Mouse (Mus musculus) olfactory bulb, adult 2 months (tissue): Measurements from ENCODE around the gene Neil3. TPM values are rescaled to one million over a fixed set of nuclear protein-coding genes. Genes with fewer than 3 reads are reported as not detected.

Source experiments
- H3K27ac ChIP-seq: fragments of 200-500 bp; 2 replicates; pipeline ENCODE4 v1.5.1; 2012; ENCODE audit warnings: low read depth, low read length; ENCODE audit not compliant: insufficient read depth
- H3K4me1 ChIP-seq: fragments of 200-500 bp; 2 replicates; pipeline ENCODE4 v1.6.1; 2012; ENCODE audit warnings: low read length; ENCODE audit not compliant: control insufficient read depth, insufficient read depth
- H3K4me3 ChIP-seq: fragments of 200-500 bp; 2 replicates; pipeline ENCODE4 v1.5.1; 2012; ENCODE audit warnings: mild to moderate bottlenecking, low read depth, low read length, moderate library complexity; ENCODE audit not compliant: insufficient read depth
- CTCF ChIP-seq: fragments of 200-500 bp; IDR thresholded peaks from 2 replicates; pipeline ENCODE4 v1.5.1; 2012; ENCODE audit warnings: low read depth, mild to moderate bottlenecking, low read length, moderate library complexity; ENCODE audit not compliant: insufficient read depth
- POLR2A ChIP-seq: fragments of 200-500 bp; IDR thresholded peaks from 2 replicates; pipeline ENCODE4 v1.6.1; 2012; ENCODE audit warnings: mild to moderate bottlenecking, low read depth, low read length, moderate library complexity; ENCODE audit not compliant: insufficient read depth
- WGBS: fragments of 180-500 bp; shearing (Covaris S2); methylation state at CpG from one replicate; pipeline ENCODE4 v1.1.7; 2018; 5-methylcytosine and 5-hydroxymethylcytosine counted together
- polyA plus RNA-seq: library from polyadenylated mRNA; stranded (reverse); fragments of >200 nt; gene quantifications from 2 replicates; pipeline ENCODE4 v1.2.4, GENCODE M21; 2012; ENCODE audit warnings: low replicate concordance; ENCODE audit not compliant: missing spikeins, insufficient read depth, insufficient read length

Neil3 gene
- polyA plus RNA-seq, 1 experiment: not detected

- no peak overlapping the region for H3K27ac ChIP-seq
- H3K4me1 ChIP-seq: no peaks in the 10 kb centered on the region
- TF ChIP-seq CTCF (no peak), POLR2A (no peak)
- 98% methylated on average over 7 of the region's 7 CpGs for WGBS
- H3K4me3 ChIP-seq: no peak overlapping the region
Observed at GRCm38 (mm10) chr8:53613577-53614287, 25.1 kb downstream of the Neil3 start.

GRCm38 (mm10) chr8:53612297-53612696 lies 26.6 kb downstream of the Neil3 start:
- Histone ChIP-seq H3K4me1 (no peaks in the 10 kb centered on the region), H3K27ac (no peak overlapping the region), H3K4me3 (no peak overlapping the region)
- no peak for TF ChIP-seq CTCF
- TF ChIP-seq POLR2A: no peak
- 80% methylated on average over 7 of the region's 7 CpGs for WGBS

- Histone ChIP-seq H3K27ac (no peak overlapping the region), H3K4me1 (no peaks in the 10 kb centered on the region), H3K4me3 (no peak overlapping the region)
- TF ChIP-seq CTCF (no peak), POLR2A (no peak)
- WGBS: 66% methylated on average over 3 of the region's 3 CpGs
Observed at GRCm38 (mm10) chr8:53607040-53607439, 31.8 kb downstream of the Neil3 start.

DNA sequence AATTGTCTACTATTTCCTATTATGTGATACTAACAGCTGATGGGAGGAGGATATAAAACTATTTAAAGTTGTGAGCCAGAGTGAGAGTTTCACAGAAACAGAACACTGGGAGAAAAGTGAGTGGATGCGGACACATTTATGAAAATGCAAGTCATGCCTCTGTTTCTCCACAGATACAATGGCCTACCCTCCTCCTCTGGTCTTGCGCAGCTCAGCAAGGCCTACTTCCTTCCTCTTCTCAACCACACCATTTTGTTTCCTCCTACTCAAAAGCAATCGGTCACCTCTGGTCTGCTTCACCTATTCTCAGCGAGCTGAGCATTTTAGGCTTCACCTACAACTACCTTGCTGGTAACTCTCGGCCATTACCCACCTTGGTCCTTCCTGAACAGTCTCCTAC lies 34.0 kb downstream of the Neil3 start:
- Histone ChIP-seq H3K4me3 (no peak overlapping the region), H3K27ac (no peak overlapping the region), H3K4me1 (0 out of 2 replicates have a peak, but pooled peaks cover 2% of the 10 kb centered on the region)
- TF ChIP-seq CTCF: no peak
- TF ChIP-seq POLR2A: no peak
- WGBS: 92% methylated on average over 5 of the region's 5 CpGs

DNA sequence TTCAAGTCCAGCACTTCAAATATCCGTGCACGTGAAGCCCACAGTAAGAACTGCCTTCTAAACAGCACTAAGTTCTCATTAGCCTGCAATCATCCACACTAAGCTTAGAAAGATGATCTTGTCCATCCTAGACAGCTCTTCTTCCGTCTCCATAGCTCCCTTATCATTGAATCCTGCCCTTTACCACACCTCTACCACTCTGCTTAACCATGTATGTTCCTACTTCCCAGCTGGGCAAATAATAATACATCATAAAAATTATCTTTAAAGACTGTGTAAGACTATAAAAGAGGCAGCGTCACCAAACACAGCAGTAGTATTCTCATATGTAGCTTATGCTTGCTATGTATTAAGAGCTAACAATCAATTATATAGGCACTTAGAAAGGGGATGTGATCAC lies 35.2 kb downstream of the Neil3 start:
- WGBS: 94% methylated on average over 4 of the region's 4 CpGs
- no peak for TF ChIP-seq POLR2A
- TF ChIP-seq CTCF: no peak

GRCm38 (mm10) chr8:53600826-53601225 lies 38.0 kb downstream of the Neil3 start:
- WGBS: 87% methylated on average over 3 of the region's 3 CpGs
- Histone ChIP-seq H3K27ac (no peak overlapping the region), H3K4me1 (0 out of 2 replicates have a peak, but pooled peaks cover 2% of the 10 kb centered on the region), H3K4me3 (no peak overlapping the region)
- TF ChIP-seq POLR2A: no peak
- no peak for TF ChIP-seq CTCF

More for the DNA sequence above, 35.2 kb downstream of the Neil3 start:
- H3K27ac ChIP-seq: no peak overlapping the region
- H3K4me1 ChIP-seq: 0 out of 2 replicates have a peak, but pooled peaks cover 2% of the 10 kb centered on the region
- H3K4me3 ChIP-seq: no peak overlapping the region

GRCm38 (mm10) chr8:53600025-53600811 lies 38.6 kb downstream of the Neil3 start:
- TF ChIP-seq CTCF: no peak
- TF ChIP-seq POLR2A: no peak
- Histone ChIP-seq H3K27ac (peak overlapping the region; percentile 29; the same call in 1 of the 2 replicates), H3K4me3 (no peak overlapping the region), H3K4me1 (0 out of 2 replicates have a peak, but pooled peaks cover 2% of the 10 kb centered on the region)
- 40% methylated on average over 11 of the region's 11 CpGs for WGBS

DNA sequence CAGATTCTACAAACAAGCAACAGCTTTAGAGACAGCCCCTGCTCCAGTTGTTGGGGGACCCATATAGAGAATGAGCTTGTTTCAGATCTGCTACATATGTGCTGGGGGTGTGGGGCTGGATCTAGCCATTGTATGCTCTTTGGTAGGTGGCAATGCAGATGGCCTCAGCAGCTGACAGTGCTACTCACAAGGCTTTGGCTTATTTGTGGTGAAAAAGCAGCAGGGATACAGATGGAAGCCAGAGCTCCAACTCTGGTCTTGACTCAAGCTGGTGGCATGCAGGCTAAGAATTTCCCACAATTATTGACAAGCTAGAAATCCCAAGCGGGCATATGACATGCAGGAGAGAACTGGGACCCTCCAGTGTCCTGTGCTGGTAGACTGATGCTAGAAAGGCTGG lies 40.8 kb downstream of the Neil3 start:
- H3K4me1 ChIP-seq: 0 out of 2 replicates have a peak, but pooled peaks cover 2% of the 10 kb centered on the region
- no peak overlapping the region for H3K4me3 ChIP-seq
- TF ChIP-seq POLR2A: no peak
- TF ChIP-seq CTCF: no peak
- no peak overlapping the region for H3K27ac ChIP-seq
- 97% methylated on average over 1 of the region's 1 CpGs for WGBS

DNA sequence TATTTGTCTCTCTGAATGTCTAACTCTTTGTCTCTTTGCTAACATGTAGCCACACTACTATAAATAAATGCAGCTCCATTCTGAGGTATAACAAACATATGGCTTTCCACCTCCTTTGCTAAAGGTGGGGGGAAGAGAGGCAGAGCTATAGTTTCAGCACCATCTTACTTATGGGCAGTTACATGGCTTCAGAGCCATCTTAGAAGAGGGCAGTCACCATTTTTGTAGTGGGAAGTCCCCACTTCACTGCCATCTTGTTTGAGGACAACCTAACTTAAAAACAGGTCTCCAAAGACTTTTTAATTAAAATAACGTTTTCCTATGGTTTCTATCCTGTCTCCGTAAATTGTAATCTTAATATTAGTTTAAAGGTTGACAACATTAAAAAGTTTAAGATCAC lies 47.1 kb downstream of the Neil3 start:
- TF ChIP-seq CTCF: no peak
- TF ChIP-seq POLR2A: no peak
- H3K27ac ChIP-seq: no peak overlapping the region
- no peaks in the 10 kb centered on the region for H3K4me1 ChIP-seq
- no peak overlapping the region for H3K4me3 ChIP-seq
- WGBS: 91% methylated on average over 2 of the region's 2 CpGs
